Mouse (Mus musculus): ENCODE results near the gene Mthfsd. TPM values are rescaled to one million over a fixed set of nuclear protein-coding genes. Genes with fewer than 3 reads are reported as not detected.

The Mthfsd gene
- total and polyA plus RNA-seq, 3 experiments = 31.0 to 35.0 (median 34.4) TPM

DNA sequence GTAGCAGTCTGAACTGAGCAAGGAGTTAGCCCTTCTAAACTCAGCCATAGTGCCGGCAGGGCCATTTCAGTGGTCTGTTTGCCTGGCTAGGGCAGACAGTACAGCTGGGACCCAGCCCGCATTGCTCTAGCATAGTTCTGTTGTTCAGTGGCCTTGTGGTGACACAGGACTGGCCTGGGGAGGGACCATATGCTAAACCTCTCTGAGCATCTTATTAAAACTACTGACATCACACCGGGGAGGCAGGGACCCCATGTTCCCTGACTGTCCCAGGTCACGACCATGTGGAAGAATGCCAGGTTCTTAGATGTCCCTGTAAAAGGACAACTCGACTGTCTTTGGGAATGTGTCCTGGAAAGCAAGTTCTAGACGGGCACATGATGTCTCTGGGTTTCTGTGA, 16.1 kb downstream of the Mthfsd start:
- DNase-seq (ENCODE audit: low spot score) (no peak), ATAC-seq (ENCODE audit: extremely low read depth, insufficient number of reproducible peaks, low FRiP score, poor library complexity, severe bottlenecking) (no peak)
- H3K36me3 ChIP-seq (replicated peaks) = peaks cover 15% of the 10 kb centered on the region
- H3K27me3 ChIP-seq (ENCODE audit: insufficient read depth, low read length) = peaks cover 17% of the 10 kb centered on the region; the same call in 1 of the 2 replicates
- H3K4me3 ChIP-seq (ENCODE audit: low read depth, low read length) = no peak overlapping the region
- 0 out of 2 replicates have a peak, but pooled peaks cover 3% of the 10 kb centered on the region for H3K4me1 ChIP-seq (ENCODE audit: insufficient read depth, low read depth, low read length)
- peaks cover 19% of the 10 kb centered on the region for H3K9me3 ChIP-seq (replicated peaks)
- no peak for TF ChIP-seq POLR2AphosphoS5 (IDR thresholded peaks at IDR 0.05; ENCODE audit: insufficient replicate concordance, low read depth, low read length)

DNA sequence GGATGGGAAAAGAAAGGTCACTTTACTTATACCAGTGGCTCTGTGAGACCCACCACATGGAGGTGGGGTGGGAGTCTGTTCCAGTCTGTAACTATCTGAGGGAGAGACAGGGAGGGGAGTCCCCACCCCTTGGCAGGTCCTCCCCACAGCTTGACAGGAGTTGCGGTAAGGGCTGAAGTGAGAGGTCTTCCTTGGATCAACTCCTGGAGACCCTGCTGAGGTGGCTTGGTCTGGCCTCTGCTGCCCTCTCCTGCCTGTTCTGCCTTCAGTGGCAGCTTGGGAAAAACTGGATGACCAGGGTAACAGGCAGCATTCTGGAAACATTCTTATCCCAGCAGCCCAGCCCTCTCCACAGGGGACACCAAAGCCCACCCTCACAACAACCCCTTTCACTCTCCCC, 17.5 kb downstream of the Mthfsd start:
- peaks cover 20% of the 10 kb centered on the region; the same call in 1 of the 2 replicates for H3K27me3 ChIP-seq (ENCODE audit: insufficient read depth, low read length)
- H3K9me3 ChIP-seq (replicated peaks) = peaks cover 30% of the 10 kb centered on the region
- DNase-seq (ENCODE audit: low spot score) = no peak
- no peak for ATAC-seq (ENCODE audit: extremely low read depth, insufficient number of reproducible peaks, low FRiP score, poor library complexity, severe bottlenecking)
- H3K4me3 ChIP-seq (ENCODE audit: low read depth, low read length) = no peak overlapping the region
- 0 out of 2 replicates have a peak, but pooled peaks cover 3% of the 10 kb centered on the region for H3K4me1 ChIP-seq (ENCODE audit: insufficient read depth, low read depth, low read length)
- peaks cover 1% of the 10 kb centered on the region for H3K36me3 ChIP-seq (replicated peaks)
- TF ChIP-seq CTCF (IDR thresholded peaks at IDR 0.05; ENCODE audit: low read depth, low read length) (no peak), POLR2AphosphoS5 (IDR thresholded peaks at IDR 0.05; ENCODE audit: insufficient replicate concordance, low read depth, low read length) (no peak), TAL1 (conservative IDR thresholded peaks at IDR 0.05; ENCODE audit: low read depth, low read length) (no peak), GATA1 (IDR thresholded peaks at IDR 0.05; ENCODE audit: borderline replicate concordance, low read length) (no peak), GATA2 (IDR thresholded peaks at IDR 0.05; ENCODE audit: borderline replicate concordance, low read depth, low read length) (no peak)

DNA sequence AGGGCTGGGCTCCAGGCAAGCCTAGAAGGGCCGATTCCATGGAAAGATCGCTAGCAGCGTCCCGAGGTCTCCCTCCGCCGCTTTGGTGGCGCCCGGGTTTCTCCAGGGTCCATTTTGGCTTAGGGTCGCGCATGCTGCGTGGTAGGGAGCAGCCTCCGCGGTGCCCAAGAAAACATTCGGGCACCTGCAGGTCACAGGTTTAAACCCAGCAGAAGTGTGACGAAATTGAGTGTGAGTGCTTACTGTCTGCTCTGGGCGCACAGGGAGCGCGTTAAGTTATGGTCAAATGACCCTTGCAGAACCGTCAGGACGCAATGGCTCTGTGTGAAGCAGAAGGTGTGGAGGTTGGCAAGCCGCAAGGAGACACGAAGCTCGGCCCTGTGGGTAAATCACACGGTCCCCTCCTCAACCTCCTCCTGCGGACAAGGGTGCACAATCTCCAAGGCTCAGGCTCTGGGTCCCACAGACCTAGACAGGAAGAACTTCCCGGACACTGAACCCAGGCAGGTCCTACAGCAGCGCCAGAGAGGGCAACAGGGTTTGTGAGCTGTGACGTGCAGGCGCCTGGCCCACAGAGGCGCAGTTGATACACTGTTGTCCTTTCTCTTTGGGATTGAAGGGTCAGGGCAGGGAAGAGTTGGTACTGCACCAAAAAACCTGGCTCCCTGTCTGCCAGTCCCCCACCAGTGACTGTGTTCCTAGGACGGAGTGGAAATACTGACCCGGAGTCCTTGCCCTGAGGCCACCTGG, 18.4 kb downstream of the Mthfsd start:
- DNase-seq (ENCODE audit: low spot score) (no peak), ATAC-seq (ENCODE audit: extremely low read depth, insufficient number of reproducible peaks, low FRiP score, poor library complexity, severe bottlenecking) (no peak)
- Histone ChIP-seq H3K4me3 (ENCODE audit: low read depth, low read length) (no peak overlapping the region), H3K27me3 (ENCODE audit: insufficient read depth, low read length) (peaks cover 20% of the 10 kb centered on the region; the same call in 1 of the 2 replicates), H3K36me3 (replicated peaks) (no peaks in the 10 kb centered on the region), H3K4me1 (ENCODE audit: insufficient read depth, low read depth, low read length) (0 out of 2 replicates have a peak, but pooled peaks cover 3% of the 10 kb centered on the region), H3K9me3 (replicated peaks) (peaks cover 39% of the 10 kb centered on the region)
- no peak for TF ChIP-seq GATA1 (IDR thresholded peaks at IDR 0.05; ENCODE audit: borderline replicate concordance, low read length)
- no peak for TF ChIP-seq POLR2AphosphoS5 (IDR thresholded peaks at IDR 0.05; ENCODE audit: insufficient replicate concordance, low read depth, low read length)
- no peak for TF ChIP-seq TAL1 (conservative IDR thresholded peaks at IDR 0.05; ENCODE audit: low read depth, low read length)

DNA sequence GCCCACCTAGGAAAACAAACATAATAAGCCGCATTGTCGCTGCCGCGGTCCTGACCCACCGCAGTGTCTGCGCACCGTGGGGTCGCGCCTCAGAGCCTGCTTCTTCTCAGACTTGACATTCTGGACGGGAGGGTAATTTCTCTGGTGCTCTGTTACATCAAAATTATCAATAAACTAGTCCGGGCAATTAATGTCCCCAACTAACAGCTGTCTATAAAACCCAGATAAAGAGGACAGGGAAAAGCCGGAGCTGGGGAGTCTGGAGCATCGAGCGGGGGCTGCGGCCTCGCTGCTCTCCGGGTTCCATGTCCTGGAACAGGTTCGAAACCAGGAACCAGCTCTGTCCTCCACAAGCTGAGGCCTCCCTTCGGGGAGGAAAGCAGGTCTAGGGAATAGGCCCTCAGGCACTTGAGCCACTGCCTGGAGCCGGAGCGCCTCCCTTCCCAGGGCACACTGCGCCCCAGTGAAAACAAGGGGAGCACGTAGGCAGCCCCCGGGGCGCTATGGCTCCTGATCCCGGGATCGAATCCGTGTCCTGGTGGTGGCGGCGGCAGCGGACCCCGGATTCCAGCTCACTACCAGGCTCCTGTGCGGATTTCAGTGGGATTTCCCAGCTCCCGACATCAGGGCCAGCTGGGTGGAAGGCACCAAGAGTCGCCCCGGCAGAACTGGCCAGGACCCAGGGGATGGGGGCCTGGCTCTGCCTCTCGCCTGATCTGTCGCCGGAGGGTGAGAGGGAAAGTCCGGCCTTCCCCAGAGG, 19.1 kb downstream of the Mthfsd start:
- Histone ChIP-seq H3K27me3 (ENCODE audit: insufficient read depth, low read length) (peaks cover 20% of the 10 kb centered on the region; the same call in 1 of the 2 replicates), H3K9me3 (replicated peaks) (peaks cover 47% of the 10 kb centered on the region), H3K4me3 (ENCODE audit: low read depth, low read length) (no peak overlapping the region), H3K4me1 (ENCODE audit: insufficient read depth, low read depth, low read length) (0 out of 2 replicates have a peak, but pooled peaks cover 3% of the 10 kb centered on the region), H3K36me3 (replicated peaks) (no peaks in the 10 kb centered on the region)
- no peak for ATAC-seq (ENCODE audit: extremely low read depth, insufficient number of reproducible peaks, low FRiP score, poor library complexity, severe bottlenecking)
- no peak for DNase-seq (ENCODE audit: low spot score)
- TF ChIP-seq GATA1 (IDR thresholded peaks at IDR 0.05; ENCODE audit: borderline replicate concordance, low read length) (no peak), POLR2AphosphoS5 (IDR thresholded peaks at IDR 0.05; ENCODE audit: insufficient replicate concordance, low read depth, low read length) (no peak), CTCF (IDR thresholded peaks at IDR 0.05; ENCODE audit: low read depth, low read length) (no peak), TAL1 (conservative IDR thresholded peaks at IDR 0.05; ENCODE audit: low read depth, low read length) (no peak)

DNA sequence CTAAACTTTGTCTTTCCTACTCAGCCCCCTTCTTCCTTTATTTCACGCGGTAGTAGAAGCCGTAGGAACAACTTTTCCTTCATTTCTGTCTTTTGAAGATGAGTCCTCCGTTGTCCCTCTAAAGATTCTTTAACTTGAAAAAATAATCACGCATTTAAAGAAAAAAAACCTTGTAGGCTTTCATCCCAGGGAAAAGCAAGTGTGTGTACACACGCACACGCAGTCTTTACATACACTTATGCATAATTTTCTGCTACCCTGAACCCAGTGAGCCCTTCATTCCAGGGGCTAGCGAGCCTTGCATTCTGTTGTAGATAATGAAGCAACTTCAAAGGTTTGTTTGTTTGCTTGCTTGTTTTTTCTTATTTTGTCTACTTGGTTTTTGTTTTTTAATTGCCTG, 19.9 kb downstream of the Mthfsd start:
- ATAC-seq (ENCODE audit: extremely low read depth, insufficient number of reproducible peaks, low FRiP score, poor library complexity, severe bottlenecking) = no peak
- Histone ChIP-seq H3K27me3 (ENCODE audit: insufficient read depth, low read length) (peaks cover 20% of the 10 kb centered on the region; the same call in 1 of the 2 replicates), H3K4me1 (ENCODE audit: insufficient read depth, low read depth, low read length) (0 out of 2 replicates have a peak, but pooled peaks cover 3% of the 10 kb centered on the region), H3K36me3 (replicated peaks) (no peaks in the 10 kb centered on the region), H3K4me3 (ENCODE audit: low read depth, low read length) (no peak overlapping the region), H3K9me3 (replicated peaks) (peaks cover 54% of the 10 kb centered on the region)
- TF ChIP-seq TAL1 (conservative IDR thresholded peaks at IDR 0.05; ENCODE audit: low read depth, low read length) = no peak
- TF ChIP-seq POLR2AphosphoS5 (IDR thresholded peaks at IDR 0.05; ENCODE audit: insufficient replicate concordance, low read depth, low read length) = no peak
- TF ChIP-seq GATA1 (IDR thresholded peaks at IDR 0.05; ENCODE audit: borderline replicate concordance, low read length) = no peak
- no peak for TF ChIP-seq GATA2 (IDR thresholded peaks at IDR 0.05; ENCODE audit: borderline replicate concordance, low read depth, low read length)
- TF ChIP-seq CTCF (IDR thresholded peaks at IDR 0.05; ENCODE audit: low read depth, low read length) = no peak
- no peak for DNase-seq (ENCODE audit: low spot score)
